Mouse (Mus musculus) monocyte, adult 2 months (primary cell): Measurements from ENCODE around the gene H2afy.
"Not testable (repeated sequence)": the region's sequence is repeated elsewhere in the genome, so short reads cannot be mapped to it uniquely, and the experiment has no call there.

Source experiments
- DNase-seq, 2 experiments: peaks; one replicate each; pipeline ENCODE4 v3.0.0; 2022; ENCODE audit warnings: low spot score in 2 of 2, low read depth in 1 of 2

The H2afy gene

DNA sequence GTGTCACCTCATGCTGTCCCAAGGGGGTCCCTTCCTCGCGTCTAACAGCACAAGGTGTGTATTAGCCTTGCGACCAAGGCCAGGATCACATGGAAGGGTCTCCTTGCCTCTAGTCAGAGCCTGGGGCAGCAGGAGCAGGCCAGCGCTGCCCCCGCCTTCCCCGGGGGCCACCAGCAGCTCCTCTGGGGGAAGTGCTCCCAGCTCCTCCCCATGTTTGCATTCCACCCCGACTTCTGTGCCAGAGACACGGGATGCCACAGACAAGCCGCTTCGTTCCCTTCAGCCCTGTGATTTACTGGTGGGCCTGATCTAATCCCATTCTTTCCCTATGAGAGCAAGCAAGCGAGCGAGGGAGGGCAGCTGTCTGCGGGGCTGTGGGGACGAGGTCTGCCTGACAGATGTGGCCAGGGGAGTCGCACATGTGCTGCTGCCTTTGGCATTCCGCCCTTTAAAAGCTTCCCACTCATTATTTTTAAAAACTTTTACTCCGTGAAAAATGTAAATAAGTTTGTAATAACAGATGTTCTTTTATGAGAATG lies 57.4 kb downstream of the H2afy start:
- no peak for DNase-seq

DNA sequence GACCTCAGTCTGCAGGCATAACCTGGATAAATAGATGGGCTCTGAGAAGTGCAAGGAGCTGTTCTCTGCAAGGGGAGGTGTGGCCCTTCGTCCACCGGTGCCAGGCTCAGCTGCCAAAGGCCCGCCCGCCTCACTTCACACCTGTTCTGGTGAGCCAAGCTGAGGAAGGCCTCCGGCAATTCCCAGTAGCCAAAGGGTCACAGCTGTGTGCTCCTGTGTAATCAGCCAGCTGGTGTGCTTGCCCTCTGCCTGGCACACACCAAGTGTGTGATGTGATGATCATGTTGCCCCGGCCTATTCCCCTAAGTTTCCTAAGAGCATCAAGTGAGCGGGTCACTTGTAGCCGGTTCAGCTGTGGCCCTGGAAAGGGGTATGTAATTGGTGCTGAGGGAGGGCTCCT lies 60.2 kb downstream of the H2afy start:
- DNase-seq, result no peak

DNA sequence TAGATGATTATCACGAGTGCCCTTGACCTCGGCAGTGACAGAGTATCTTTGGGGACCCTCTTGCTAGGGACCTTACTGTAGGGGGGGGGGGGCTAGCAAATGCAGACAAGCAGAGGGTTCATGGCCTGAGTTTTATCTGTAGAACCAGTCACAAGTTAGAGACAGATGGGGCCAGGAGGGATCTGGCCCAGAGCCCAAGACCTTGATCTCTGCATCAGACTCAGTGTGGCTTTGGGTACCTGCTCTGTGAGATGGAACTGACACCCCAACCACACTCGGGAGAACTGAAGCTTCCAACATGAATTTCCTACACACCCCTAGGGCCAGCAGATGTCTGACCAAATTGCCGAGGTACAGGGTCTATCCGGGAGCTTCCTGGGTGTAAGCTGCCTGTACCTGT lies 63.0 kb downstream of the H2afy start:
- DNase-seq, result no peak

DNA sequence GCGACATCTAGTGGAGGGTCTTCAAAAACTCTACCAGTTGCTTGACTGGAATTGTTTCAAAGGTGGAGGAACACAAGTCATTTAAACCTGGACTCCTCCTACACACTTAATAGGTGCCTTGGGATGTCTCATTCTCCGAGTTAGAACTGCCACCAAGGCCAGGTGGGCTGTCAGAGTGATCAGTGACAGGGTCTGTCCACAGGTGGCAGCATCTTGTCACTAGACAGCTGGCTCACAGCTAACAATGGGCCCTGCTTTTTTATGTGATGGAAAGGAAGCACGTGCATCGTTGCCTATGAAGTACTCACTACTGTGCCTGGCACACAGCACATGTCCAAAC lies 63.9 kb downstream of the H2afy start:
- DNase-seq, result no peak

DNA sequence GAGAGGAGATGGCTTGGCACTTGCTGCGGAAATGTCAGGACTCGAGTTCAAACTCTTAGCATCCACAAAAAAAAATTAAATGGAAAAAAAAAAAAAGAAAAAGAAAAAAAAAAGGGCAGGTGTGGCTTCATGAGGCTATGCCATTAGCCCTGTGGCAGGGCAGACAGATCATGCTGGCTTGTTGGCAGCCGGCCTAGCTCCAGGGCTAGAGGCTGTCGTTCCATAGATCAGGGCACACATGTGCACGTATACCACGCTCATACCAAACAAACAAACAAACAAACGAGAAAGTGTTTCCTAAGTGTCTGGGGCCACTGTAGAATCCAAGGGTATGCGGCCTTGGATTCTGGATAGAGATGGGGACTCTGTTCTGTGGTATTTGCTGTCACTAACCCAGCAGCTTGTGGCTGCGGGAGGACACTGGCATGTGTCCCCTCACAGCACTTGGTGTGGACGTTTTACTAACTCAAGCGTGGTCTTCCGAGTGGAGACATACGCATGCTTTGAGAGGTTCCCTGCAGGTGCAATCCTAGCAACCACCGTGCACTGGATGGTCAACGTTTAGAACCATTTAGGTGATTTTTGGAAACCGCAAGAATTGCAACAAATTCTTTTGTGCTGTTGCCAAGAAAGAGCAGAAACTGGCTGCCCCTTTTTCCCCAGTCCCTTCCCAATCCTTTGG lies 64.4 kb downstream of the H2afy start:
- DNase-seq, result no peak

DNA sequence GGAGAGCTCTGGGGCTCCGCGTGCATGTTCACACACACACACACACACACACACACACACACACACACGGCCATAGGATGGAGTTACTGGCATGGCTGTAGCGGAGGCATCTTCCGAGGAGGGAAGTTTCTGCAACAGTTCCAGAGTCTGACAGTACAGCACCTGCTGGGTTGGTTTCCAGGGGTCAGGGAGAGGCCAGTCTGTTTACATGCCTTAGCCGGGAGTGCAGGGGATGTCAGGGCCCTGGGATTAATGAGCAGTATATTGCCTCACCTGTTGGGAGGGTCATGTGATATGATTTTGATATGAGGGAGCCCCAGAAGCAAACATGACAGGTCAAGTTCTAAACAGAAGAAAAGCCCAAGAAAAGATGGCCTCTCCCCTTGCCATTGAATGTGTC lies 66.5 kb downstream of the H2afy start:
- DNase-seq, result no peak

DNA sequence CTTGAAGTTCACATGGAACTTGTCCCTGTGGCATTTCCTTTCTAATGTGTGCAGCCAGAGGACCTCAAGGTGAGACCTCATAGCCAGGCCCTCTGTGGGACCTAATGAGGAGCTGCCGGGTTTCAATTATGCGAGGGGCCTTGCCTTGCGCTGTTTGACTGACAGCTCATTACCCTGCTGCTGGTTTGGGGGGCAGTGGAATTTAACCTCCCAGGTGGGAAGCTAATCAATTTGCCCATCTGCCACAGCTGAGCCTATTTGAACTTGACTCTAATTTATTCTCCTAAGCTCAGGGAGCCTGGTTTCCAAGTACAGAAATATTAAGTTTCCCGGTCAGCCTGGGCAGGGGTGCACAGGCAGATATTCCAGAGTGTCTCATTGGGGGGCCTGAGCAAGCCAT lies 67.6 kb downstream of the H2afy start:
- DNase-seq, result no peak

DNA sequence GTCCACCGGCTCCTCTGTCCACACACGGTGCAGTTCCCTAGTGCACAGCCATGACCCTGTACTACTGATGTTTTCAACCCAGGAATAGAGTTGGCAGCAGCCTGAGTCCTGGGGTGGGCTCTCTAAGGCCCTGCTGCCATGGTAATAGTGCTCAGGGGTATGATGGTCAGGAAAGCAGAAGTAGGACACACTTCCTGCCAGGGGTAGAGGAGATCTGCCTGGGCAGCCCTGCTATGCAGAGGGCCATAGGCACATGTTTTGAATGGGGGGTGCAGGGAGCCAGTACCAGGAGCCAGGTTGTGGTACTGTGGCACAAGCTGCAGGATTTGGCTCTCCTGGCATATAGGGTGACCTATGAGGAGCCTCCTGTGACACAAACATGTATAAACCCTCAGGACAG lies 69.3 kb downstream of the H2afy start:
- no peak for DNase-seq

DNA sequence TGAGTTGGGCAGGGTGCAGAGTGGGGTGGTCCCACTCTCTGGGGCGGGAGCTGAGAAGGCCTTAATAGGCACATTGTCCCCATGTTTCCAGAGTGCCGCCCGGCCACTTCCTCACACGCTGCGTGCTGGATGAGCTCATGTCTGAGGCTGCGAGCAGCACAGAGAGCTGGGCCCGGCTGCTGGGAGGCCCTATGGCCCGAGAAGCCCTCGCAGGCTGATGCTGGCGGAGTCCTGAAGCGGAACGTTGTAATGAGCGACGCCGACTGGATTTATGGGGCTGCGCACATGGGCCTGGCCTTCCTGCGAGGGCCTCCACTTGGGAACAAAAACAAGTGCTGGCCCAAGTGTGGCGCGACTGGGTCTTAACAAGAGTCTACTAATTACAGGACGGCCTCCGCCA lies 70.0 kb downstream of the H2afy start:
- no peak for DNase-seq

DNA sequence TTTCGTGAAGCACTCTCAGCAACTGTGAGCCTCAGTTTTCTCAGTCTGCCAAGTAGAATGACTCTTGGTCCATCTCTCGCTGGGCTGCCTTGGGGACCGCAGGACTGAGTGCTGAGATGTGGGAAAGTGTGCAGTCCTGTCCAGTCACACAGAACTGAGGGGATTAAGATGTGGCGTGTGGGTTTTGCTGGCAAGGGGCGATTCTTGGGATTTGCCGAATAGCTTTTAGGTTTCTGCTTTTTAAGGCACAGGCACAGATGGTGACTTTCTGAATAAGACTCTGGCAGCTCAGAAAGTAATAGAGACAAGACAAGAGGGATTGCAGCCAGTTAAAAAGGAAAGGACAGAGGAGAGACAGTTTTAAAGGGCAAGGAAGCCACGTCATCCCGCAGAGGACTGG lies 78.4 kb downstream of the H2afy start:
- DNase-seq, result no peak

DNA sequence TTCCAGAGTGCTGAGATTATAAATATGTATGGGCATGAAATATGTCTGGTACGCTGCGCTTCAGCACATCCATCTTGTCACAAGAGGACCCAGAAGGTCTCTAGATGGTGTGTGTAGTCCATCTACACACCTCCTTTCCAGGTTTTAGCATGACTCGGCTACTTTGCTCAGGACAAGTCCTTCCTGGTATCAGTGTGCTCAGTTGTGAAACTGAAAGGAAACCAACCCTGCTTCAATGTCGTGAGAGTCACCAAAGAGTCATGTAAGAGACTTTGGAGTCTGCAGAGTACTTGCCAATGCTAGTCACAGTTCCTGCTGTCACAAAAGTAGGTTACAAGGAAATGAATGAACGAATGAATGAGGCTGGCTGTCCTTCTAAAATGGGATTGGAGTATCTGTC lies 80.4 kb downstream of the H2afy start:
- no peak for DNase-seq

DNA sequence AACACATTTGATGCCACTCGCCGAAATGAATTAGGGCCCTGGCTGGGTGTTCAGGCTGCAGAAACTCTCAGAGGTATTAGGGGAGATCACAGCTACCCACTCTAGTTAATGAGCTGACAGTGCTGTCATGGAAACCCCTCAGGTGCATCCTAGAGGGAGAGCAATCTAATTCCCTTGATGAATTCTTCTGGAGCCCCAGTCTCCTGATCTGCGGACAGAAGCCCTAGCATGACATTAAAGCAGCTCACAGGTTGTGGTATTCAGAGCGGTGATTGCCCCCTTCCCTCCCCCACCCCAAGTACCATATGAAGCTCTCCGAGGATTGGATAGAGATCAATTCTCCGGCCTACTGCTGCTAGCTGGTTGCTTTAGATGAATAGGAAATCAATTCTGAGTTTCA lies 82.1 kb downstream of the H2afy start:
- no peak for DNase-seq

DNA sequence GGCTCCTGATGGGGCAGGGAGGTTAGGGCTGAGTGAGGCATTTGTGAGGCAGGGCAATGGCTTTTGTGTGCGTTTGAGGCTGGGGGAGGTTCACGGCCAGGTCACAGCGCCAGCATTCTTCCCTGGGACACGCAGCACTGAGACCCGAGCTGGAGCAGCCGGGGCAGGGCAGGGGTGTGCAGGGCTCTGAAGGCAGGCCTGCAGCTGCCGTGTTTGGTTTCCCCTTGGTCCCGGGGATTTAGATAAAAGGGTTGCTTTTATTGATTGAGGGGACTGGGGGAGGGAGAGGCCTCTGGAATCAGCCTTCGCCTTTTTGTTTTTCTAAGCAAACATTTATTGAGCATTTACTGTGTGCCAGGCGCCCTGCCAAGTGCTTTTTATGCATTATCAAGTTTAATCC lies 83.4 kb downstream of the H2afy start:
- DNase-seq, result no peak

DNA sequence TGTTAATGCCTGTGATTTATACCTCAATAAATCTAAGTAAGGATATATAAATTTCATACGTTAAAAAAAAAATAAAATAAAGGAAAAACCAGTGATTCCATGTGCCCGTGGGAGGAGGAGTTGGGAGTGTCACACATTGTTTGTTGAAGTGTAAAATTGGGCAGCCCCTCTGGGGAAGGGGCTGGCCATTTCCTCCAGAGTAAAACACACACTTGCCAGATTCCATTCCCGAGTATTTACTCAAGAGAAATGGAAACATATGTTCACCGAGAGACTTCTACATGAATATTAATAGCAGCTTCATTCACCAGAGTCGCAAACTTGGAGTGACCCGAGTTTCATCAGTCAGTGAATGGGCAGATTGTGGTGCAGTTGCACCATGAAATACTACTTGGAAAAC lies 85.9 kb downstream of the H2afy start:
- DNase-seq, result no peak

DNA sequence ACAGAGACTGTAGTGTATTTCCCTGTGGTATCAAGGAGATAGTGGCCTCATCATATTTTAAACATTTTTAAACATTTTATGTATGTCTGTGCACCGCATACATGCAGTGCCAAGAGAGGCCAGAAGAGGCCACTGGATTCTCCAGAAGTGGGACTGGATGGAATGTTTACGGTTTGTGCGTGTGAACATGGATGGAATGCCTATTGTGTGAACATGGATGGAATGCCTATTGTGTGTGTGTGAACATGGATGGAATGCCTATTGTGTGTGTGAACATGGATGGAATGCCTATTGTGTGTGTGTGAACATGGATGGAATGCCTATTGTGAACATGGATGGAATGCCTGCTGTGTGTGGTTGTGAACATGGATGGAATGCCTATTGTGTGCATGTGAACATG lies 93.9 kb downstream of the H2afy start:
- no peak for DNase-seq

DNA sequence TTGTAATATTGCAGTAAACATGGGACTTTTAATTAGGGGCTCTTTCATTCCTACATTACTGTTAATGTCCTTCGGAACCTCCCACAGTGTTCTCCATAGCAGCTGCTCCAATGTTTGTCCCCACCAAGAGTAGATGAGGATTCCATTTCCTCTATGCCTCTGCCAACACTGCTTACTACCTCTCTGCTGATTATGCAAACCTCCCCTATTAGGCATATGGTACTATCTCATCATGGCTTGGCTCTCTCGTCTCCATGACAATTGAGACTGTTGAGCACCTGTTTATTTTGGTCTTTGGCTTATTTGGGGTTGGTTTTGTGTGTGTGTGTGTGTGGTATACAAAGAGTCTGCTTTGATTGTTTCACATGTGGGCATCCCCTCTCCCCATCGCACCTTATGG lies 95.5 kb downstream of the H2afy start:
- DNase-seq, result no peak

DNA sequence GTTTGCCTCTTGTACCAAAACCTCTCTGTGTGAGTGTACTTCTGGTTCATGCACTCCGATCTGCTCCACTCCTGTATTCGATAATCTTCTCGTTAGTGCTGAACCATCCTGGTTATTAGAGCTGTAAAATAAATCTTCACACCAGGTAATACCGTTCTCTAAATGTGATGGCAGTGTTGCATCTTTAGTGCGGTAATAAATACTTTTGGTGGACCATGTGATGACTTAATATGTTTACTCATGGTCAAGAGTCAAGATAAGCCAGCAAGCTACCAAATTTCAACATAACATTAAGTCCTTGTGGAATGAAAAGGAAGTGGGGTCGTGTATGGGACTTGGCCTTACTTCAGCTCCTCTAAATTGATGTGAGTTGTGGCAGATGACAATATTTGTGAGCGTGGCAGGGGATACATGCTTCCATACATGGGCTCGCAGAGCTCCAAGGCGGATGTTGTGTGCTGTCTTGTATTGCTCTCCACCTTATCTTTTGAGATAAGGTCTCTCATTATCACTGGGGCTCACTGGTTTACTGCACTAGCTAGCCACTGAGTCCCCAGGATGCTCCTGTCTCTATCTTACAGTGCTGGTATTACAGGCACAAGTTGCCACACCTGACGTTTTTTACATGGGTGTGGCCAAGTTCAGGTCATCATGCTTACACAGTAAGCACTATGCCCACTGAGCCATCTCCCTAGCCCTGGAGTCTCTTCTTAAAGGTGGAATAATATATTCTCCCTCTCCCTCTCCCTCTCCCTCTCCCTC lies 96.4 kb downstream of the H2afy start:
- DNase-seq, result no peak

DNA sequence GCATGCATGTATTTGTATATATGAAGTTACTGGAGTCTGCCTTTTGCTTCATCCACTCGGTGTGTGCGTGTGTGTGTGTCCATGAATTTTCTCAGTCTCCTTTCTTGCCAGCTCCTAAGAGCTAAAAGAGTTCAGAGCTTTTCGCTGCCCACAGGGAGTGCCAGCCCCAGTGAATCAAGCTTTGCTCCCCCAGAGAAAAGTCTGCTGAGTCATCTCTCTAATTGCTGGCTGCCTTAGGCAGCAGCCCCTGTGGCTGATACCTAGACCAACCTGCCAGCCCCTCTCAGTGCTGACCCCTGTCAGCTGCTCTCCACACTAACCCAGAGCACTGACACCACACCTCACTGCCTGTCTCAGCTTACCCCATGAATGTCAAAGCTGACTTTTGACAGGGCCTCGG lies 107.2 kb downstream of the H2afy start:
- DNase-seq, result no peak

DNA sequence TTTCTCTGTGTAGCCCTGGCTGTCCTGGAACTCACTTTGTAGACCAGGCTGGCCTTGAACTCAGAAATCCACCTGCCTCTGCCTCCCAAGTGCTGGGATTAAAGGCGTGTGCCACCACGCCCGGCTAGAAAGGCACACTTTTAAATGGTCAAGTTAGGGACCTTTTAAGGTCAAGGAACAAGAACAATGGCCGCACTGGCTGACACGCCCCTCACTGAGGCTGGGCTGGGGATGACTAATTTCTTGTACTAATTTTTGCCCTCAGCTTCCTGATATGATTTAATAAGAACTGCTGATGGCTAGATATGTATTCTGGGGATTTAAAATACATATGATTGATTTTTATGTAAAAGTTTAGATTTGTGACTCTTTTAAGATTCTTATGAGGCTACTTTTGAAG lies 108.2 kb downstream of the H2afy start:
- not testable (repeated sequence) for DNase-seq

DNA sequence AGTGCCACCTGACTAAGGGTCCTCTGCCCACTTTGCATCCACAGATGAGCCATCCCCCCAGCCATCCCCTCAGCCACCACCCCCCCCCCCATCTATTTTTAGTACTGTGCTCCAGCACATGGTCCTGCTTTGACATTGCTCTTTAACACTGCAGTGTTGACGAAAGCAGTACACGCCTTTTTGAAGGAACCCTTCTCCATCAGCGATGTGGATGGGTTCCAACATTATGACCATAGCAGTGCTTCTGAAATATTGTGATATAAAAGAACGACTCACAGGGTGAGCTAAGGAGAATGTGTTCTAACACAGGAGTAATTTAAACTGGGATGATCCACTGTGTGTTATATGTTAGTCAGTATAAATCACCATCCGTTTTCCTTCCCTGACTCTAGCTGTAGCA lies 109.5 kb downstream of the H2afy start:
- no peak for DNase-seq

DNA sequence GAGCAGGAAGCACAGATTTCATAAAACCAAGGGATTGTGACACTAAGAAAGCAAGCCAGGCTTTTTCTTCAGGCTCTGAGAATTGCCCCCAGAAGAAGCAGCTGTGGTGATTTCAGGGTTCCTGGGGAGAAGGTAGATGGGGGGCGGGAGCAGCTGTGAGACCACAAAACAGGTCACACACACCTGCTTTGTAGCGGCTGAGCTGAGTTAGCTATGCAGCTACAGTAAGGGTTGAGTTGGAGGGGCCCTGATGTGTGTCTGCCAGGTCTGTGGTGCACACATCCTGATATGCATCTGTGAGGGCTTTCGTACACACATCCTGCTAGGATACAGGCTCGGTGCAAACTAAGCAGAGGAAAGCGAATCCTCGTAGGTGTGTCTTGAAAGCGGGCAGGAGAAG lies 110.1 kb downstream of the H2afy start:
- no peak for DNase-seq

DNA sequence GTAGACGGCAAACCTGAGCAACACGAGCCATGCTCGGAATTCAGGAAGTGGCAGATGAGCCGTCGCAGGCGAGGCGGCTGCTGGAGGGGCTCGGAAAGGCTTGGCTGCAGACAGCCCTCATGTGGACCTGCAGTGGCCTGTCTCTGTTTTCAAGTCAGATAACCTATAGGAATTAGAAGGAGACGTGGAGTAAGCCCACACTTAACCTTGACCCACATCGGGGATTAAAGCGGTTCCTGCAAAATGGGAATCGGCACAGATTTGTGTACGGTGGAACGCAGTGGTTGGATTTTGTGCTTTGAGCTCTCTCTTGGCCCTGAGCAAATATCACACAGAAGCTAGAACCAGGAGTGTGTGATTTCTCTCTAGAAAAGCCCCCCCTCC lies 111.1 kb downstream of the H2afy start:
- no peak for DNase-seq

DNA sequence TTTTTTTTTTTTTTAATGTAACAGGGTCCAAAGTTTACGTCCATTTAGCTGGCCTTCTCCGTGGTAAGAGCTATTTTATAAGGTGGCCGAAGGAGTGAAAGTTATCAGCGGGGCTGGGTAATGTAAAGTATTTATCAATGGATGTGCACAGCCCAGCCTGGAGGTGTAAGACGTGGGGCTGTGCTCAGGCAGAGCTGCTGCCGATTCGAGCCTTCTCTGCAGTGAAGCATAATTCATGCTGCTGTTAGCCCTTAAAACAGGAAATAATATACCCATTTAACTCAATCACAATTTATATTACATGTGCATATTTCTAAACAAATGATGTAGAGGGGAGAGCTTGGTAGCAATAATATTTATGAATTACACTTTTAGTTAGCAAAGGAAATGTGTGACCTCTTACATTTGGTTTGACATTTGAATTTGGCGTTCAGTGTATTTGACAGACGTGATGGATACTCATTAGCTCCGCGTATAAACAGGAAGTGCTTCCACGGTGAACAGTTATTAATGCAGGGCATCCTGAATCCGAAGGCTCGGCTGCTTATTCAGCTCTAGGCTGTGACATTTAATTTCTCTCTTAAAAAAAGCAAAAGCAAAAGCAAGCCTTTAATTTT lies 111.6 kb downstream of the H2afy start:
- DNase-seq, result no peak
